Mouse (Mus musculus) cortical plate, adult 2 months (tissue): ENCODE measurements around the gene Klk1b1.

Experiments
- CTCF ChIP-seq: fragments of 200-500 bp; IDR thresholded peaks from 2 replicates; pipeline ENCODE4 v1.5.1; 2011; ENCODE audit warnings: mild to moderate bottlenecking, control low read depth, low read length; ENCODE audit not compliant: insufficient read depth; ENCODE audit errors: extremely low read depth
- POLR2A ChIP-seq: fragments of 200-500 bp; IDR thresholded peaks from 2 replicates; pipeline ENCODE4 v1.6.1; 2011; ENCODE audit warnings: mild to moderate bottlenecking, low read length, control low read depth; ENCODE audit not compliant: insufficient read depth; ENCODE audit errors: extremely low read depth

- TF ChIP-seq CTCF (no peak), POLR2A (no peak)
These were observed 507 bp downstream of the Klk1b1 start for GRCm38 (mm10) chr7:43967058-43967457.
